Mouse (Mus musculus): ENCODE measurements around the gene Abr. TPM values are rescaled to one million over a fixed set of nuclear protein-coding genes. Genes with fewer than 3 reads are reported as not detected.
A peak's percentile ranks its signal among the peaks of the same experiment; 100 is the strongest.

Abr gene
- total RNA-seq, 2 experiments from 2014 or later = 7.5 to 15.8 TPM

GRCm38 (mm10) chr11:76398312-76398797, 223.8 kb downstream of the Abr start:
- 0 out of 2 replicates have a peak, but pooled peaks have one; percentile 19 for ATAC-seq (replicated peaks; ENCODE audit: low FRiP score, poor library complexity, severe bottlenecking)

DNA sequence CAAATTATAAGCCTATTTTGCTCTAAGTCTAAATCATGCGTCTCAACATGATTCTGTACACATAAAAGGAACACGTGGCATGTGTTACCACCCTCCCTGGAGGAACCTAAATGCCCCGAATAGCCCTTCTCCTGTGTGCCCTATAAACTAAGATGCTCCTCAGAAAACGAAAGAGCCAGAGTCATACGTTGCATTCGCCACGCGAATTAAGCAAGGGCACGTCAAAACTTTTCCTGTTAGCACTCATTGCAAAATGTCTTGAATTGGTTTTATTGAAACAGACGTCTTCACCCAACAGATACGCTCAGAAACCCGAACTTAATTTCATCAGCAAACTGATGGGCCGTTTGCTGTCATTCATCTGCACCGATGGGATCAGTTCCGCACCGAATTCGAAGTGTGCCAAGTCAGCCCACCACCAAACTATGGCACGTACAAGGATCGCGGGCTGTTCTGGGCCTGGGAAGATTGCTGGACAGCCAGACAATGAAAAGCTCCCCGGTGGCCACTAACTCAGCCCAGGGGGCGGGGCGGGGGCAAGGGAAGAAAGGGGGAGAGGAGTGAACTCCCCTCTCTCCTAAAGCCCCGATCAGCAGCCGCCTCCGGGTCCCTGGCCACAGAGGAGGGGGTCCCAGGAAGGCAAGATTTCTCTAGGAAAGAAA, 224.3 kb downstream of the Abr start:
- ATAC-seq (replicated peaks; ENCODE audit: low FRiP score, poor library complexity, severe bottlenecking) = no peak

DNA sequence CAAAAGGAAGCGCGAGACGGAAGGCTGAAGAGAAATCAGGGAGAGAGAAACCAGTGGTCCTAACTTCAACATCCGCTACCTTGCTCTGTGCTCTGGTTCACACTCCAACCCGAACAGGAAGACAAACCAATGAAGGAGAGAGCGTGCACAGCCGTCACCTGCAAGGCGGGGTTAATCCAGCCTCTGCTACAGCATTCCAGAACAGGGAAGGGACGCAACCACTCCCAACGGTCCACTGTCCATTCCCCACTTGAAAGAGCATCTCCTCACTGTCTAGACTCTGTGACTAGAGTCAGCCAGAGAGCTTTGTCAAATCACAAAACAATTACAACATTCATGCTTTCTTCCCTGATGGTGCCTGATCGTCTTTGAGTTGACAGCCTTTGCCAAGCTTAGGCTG, 229.1 kb downstream of the Abr start:
- ATAC-seq (replicated peaks; ENCODE audit: low FRiP score, poor library complexity, severe bottlenecking) = no peak

DNA sequence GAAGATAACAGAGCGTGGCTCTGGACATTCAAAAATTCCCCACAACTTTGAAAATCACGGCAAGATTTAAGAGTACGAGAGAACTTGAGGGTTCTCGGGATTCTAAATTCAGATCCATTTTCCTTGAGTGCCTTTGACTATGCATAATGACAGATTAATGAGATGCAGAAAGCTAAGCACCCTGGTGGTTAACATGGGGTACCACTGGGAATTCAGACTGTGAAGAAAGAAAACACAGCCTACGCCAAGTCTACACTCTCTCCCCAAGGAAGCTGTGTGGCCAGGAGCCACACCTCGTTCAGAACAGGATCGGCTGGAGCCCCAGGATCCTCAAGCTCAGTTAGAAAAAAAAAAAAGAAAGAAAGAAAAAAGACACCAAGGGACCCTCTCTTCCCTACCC, 229.6 kb downstream of the Abr start:
- no peak for ATAC-seq (replicated peaks; ENCODE audit: low FRiP score, poor library complexity, severe bottlenecking)

- no peak for ATAC-seq (replicated peaks; ENCODE audit: low FRiP score, poor library complexity, severe bottlenecking)
Observed at GRCm38 (mm10) chr11:76388711-76389110, 233.4 kb downstream of the Abr start.

- no peak for ATAC-seq (replicated peaks; ENCODE audit: low FRiP score, poor library complexity, severe bottlenecking)
Observed at GRCm38 (mm10) chr11:76387097-76387496, 235.0 kb downstream of the Abr start.

DNA sequence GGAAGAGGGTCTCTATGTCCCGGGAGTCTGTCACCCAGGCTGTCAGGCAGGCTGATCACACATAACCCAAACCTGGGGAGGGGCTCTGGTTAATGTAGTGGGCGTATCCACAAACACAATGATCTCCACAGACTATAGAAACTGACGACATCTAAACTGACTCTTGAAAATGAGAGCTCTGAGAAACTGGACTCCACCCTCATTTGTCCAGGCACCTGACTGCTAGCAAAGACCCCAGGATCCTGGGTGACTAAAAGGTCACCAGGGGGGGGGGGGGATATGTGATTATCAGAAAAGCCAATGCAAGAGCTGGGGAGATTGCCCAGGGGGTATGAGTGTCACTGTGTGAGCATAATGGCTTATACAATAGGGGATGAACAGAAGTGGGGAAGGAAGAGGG, 236.4 kb downstream of the Abr start:
- no peak for ATAC-seq (replicated peaks; ENCODE audit: low FRiP score, poor library complexity, severe bottlenecking)

- ATAC-seq (replicated peaks; ENCODE audit: low FRiP score, poor library complexity, severe bottlenecking) = no peak
Observed at GRCm38 (mm10) chr11:76385017-76385416, 237.1 kb downstream of the Abr start.

GRCm38 (mm10) chr11:76384307-76384706, 237.8 kb downstream of the Abr start:
- ATAC-seq (replicated peaks; ENCODE audit: low FRiP score, poor library complexity, severe bottlenecking) = no peak

DNA sequence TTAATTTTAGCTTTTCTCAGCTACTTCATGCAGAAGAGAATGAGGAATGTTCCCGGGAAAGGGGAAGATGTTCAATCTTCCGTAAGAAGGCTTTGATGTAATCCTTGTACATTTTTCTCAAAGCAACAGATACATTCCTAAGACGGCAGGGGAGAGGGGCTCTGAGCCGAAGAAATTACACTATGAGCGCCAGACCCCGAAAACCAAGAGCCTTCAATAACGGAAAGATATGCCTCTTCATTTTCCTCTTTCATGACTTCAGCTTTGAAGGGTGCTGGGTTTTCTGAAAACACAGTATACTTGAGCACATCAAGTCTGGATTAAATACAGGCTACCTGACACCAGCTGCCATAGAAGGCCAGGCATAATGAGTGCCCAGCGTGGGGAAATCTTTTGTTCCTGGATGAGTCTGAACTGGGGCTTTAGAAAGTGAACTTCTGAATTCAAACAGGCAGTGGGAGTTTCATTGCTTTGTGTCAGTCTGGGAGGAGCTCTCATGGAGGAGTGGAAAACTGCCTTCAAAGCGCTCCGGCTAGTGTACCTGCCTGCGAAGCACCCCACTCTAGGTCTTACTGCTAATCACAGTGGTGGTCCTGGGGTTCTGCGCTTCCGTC, 239.3 kb downstream of the Abr start:
- no peak for ATAC-seq (replicated peaks; ENCODE audit: low FRiP score, poor library complexity, severe bottlenecking)

DNA sequence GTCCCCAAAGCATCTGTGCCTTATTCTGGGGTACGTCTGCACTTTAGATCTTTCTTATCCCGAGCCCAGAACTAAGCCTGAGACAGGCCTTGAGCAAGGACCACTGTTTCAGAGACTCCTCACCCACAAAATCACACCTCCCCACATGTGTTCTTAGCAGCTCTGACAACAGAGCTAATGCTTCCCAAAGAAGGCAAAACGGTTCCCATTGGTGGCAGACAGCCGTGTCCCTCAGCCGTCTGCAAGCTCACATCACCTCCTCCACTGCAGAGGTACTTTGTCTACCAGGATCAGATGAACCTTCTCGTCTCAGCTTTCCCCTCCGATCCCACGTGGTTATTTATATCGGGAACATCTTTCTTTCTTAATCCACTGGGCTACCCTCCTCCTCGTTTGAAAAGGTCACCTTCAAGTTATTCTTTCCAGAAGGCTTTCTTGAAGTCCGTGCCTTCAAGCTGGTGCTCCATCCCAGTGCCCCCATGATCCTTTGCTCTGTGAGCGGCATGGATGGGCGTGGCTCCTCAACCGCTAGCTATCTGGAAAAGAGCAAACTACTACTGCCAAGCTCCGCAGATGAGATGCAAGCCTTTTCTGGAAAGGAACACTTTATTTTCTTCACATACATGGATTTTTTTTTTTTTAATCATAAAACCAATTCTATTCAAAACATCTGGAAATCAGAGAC, 240.8 kb downstream of the Abr start:
- no peak for ATAC-seq (replicated peaks; ENCODE audit: low FRiP score, poor library complexity, severe bottlenecking)

- ATAC-seq (replicated peaks; ENCODE audit: low FRiP score, poor library complexity, severe bottlenecking) = no peak
Observed at GRCm38 (mm10) chr11:76379921-76380544, 242.1 kb downstream of the Abr start.

DNA sequence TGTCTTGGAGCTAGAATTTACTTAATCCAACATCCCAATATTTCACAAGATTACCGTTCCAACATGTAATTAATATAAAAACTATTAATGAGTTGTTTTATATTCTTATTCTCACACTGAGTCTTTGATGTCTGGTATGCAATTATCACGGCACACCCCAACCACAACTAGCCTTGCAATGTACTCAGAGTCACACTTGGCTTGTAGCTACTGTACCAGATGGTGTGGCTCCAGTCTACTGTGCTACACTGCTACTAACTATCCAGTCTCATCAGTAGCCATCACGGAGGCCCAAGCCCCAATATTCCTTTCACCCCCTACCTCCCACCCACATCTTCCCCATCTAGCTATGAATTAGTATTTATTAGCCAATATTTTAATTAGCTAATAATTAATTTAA, 245.7 kb downstream of the Abr start:
- ATAC-seq (replicated peaks; ENCODE audit: low FRiP score, poor library complexity, severe bottlenecking) = no peak

DNA sequence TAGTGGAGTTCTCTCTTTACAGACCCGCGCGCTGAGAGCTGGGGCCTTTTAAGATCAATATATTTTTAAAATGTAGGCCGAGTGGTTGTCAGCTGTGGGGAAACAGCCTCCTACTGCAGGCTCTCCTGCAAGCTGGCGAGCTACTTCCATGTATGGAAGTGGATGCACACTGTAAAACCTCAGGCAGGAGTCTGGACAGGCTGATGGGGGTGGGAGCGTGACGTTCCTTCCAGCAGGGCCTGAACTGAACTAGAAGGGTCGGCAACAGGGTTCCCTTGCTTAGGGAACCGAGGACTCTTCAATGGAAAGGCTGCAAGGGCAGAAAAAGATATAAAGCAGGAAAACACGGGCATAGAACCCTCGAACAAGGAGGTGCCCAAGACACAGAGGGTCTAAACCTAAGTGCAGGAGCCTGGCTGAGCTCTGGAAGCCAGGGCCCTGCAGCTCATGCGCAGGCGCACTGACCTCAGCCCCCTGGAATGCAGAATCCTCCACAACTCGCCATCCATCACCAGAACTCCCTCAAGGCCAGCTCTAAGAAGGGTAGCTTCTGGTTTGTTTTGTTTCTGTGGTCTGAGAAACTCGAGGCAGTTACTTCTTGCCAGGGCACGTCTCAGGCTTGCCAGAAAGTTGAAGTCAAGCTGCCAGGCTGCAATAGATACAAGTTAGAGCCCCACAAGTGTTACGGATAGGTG, 247.5 kb downstream of the Abr start:
- no peak for ATAC-seq (replicated peaks; ENCODE audit: low FRiP score, poor library complexity, severe bottlenecking)

DNA sequence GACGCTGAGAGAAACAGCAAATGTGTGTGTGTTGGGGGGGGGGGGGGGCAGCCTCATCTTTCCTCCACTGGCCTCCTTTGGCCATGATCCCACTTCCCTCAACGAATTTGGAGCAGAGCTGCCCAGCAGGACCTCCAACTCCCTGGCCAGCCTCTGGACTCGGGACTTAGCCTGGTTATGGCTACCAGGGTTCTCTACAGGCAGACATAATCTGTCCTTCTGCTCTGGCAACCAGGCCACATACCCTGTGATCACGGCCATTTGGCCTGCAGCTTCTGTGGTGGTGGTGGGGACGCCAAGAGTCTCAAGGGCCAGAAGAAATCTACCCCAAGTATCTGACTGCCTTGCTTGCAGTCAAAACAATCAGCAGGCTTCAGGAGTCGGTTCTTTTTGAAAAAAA, 249.6 kb downstream of the Abr start:
- no peak for ATAC-seq (replicated peaks; ENCODE audit: low FRiP score, poor library complexity, severe bottlenecking)

DNA sequence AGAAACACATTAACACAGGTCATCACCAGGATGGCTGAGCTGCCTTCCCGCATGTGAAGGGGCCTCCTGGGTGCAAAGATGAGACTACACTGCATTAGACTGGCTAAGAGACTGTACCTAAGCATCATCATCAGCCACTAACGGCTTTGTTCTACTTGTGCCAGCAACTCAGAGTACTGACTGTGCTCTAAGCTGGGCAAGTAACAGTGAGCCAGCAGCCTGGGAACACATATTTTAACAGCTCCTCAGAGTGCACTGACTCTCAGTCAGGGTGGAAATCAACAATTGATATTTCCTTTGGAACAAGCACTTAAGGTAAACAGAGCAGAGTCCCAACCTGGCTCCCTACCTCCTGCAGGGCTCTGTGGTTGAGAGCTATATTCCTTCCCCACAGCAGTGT, 250.0 kb downstream of the Abr start:
- ATAC-seq (replicated peaks; ENCODE audit: low FRiP score, poor library complexity, severe bottlenecking) = no peak

GRCm38 (mm10) chr11:76370491-76370890, 251.6 kb downstream of the Abr start:
- ATAC-seq (replicated peaks; ENCODE audit: low FRiP score, poor library complexity, severe bottlenecking) = no peak
